Mouse (Mus musculus): ENCODE data around the gene Igsf8. TPM values are rescaled to one million over a fixed set of nuclear protein-coding genes. Genes with fewer than 3 reads are reported as not detected.

Igsf8 gene
- polyA plus RNA-seq, 1 experiment from 2014 or later: 54.4 TPM

- Histone ChIP-seq H3K27me3 (no peaks in the 10 kb centered on the region; the same call in 1 of the 2 replicates), H3K36me3 (no peaks in the 10 kb centered on the region), H3K9me3 (replicated peaks) (no peaks in the 10 kb centered on the region), H3K4me3 (replicated peaks) (peak overlapping the region; percentile 27; the same call in 1 of the 2 replicates), H3K4me2 (peak overlapping the region; percentile 56), H3K27ac (peak overlapping the region; percentile 63; the same call in 1 of the 2 replicates), H3K9ac (no peak overlapping the region), H3K4me1 (peaks cover 44% of the 10 kb centered on the region)
- 77% methylated on average over 6 of the region's 6 CpGs for WGBS
- no peak for ATAC-seq (replicated peaks; ENCODE audit: low FRiP score)
These were observed 35.5 kb downstream of the Igsf8 start for GRCm38 (mm10) chr1:172296816-172297510.

DNA sequence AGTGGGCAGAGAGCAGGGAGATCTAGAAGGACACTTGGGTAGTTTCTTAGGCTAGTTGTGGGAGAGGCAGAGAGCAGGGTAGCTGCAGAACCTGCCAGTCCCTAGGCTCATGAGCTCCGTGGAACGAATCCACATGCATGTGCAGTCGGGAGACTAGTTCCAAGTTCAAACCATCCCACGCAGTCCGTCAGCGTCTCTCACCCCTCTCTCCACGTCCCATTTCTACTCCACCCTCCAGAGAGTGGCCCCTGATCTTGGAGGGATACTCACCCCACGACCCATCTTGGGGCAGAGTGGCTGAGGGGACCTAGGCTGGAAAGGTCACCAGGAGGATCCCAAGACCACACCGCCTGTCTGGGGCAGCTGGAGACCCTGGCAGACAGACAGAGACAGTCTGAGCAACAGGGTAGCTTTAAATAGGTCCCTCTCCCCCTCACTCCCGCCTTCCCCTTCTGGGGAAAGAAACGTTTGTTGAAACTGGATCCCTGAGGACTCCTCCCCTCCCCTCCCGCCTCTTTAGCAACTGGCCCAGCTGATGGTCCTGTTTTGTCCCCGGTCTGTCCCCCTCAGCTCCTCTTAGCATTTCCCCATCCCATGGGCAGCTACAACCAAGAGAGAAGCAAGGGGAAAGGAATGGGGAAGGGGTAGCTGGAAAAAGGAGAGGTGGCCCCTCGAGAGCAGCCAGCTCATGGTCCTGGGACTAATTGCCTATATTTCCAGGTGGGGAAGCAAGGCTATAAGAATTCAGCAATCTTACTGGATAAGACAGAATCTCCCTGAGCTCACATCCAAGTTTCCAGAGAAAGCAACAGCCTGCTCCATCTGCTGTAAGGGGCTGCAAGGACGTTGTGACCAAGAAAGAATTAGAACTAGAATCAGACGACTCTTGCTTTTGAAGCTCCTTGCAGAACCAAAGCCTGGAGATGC, 36.4 kb downstream of the Igsf8 start, which contains the start of gene Atp1a2:
Gene Atp1a2 (minus strand): TSS at position 454 of the 927 bp plus-strand sequence.
- Histone ChIP-seq H3K4me2 (peak within 1 kb of the TSS; percentile 56), H3K27ac (peak within 1 kb of the TSS; percentile 63), H3K4me3 (replicated peaks) (peak within 1 kb of the TSS; percentile 27), H3K9me3 (replicated peaks) (no peaks in the 10 kb centered on the region), H3K36me3 (no peaks in the 10 kb centered on the region), H3K4me1 (peaks cover 51% of the 10 kb centered on the region), H3K27me3 (no peaks in the 10 kb centered on the region; the same call in 1 of the 2 replicates), H3K9ac (no peak within 1 kb of the TSS)
- WGBS: 6% methylated on average over 16 of the region's 16 CpGs
- ATAC-seq (replicated peaks; ENCODE audit: low FRiP score): peak; percentile 76

GRCm38 (mm10) chr1:172299528-172299927, 38.1 kb downstream of the Igsf8 start:
- no peaks in the 10 kb centered on the region; the same call in 1 of the 2 replicates for H3K27me3 ChIP-seq
- ATAC-seq (replicated peaks; ENCODE audit: low FRiP score): no peak
- no peak overlapping the region for H3K27ac ChIP-seq
- H3K9me3 ChIP-seq (replicated peaks): no peaks in the 10 kb centered on the region
- H3K9ac ChIP-seq: no peak overlapping the region
- WGBS: 71% methylated on average over 7 of the region's 7 CpGs
- H3K36me3 ChIP-seq: no peaks in the 10 kb centered on the region
- no peak overlapping the region for H3K4me3 ChIP-seq (replicated peaks)
- H3K4me2 ChIP-seq: no peak overlapping the region
- peaks cover 60% of the 10 kb centered on the region for H3K4me1 ChIP-seq

DNA sequence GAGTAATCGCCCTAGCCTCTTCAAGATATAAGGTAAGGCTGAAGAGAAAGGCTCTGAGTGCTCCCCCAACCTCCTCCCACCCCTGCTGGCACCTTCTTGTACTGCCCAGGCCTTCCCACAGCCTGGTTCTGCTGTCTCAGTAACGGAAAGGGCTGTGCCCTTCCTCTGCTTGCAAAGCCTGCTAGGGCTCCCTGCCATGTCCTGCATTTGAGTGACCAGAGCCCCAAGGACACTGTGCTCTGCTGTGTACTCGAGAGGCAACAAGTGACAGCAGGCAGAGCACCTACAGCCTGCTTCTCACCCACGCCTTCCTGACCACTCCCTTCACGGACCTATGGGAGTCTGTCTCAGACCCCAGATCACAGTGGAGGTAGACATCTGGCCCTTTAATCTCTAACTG, 38.8 kb downstream of the Igsf8 start:
- Histone ChIP-seq H3K4me1 (peaks cover 54% of the 10 kb centered on the region), H3K9me3 (replicated peaks) (no peaks in the 10 kb centered on the region), H3K4me3 (replicated peaks) (no peak overlapping the region), H3K27me3 (no peaks in the 10 kb centered on the region; the same call in 1 of the 2 replicates), H3K4me2 (no peak overlapping the region), H3K27ac (no peak overlapping the region), H3K36me3 (no peaks in the 10 kb centered on the region), H3K9ac (no peak overlapping the region)
- no peak for ATAC-seq (replicated peaks; ENCODE audit: low FRiP score)
- WGBS: 68% methylated on average over 5 of the region's 5 CpGs

DNA sequence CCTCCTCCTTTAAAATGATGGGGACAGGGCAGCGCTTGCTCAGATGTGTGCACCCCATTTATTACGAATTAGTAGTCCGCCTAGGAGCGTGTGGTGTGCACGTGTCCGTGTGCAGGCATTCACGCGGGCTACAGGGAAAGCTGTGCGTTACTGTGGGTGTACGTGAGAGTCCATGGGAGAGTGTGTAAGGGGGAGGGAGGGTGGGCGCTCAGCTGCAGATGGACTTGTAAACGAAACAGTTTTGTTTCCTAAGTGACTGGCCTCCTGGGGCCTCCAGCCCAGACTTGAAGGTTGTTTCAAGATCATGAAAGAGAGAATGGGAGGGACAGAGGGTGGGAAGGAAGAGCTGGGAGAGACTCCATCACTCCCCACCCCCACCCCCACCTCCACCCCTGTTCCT, 39.7 kb downstream of the Igsf8 start:
- no peak for ATAC-seq (replicated peaks; ENCODE audit: low FRiP score)
- Histone ChIP-seq H3K4me1 (peaks cover 47% of the 10 kb centered on the region), H3K4me2 (no peak overlapping the region), H3K9ac (no peak overlapping the region), H3K27me3 (no peaks in the 10 kb centered on the region; the same call in 1 of the 2 replicates), H3K4me3 (replicated peaks) (no peak overlapping the region), H3K36me3 (no peaks in the 10 kb centered on the region), H3K9me3 (replicated peaks) (no peaks in the 10 kb centered on the region), H3K27ac (no peak overlapping the region)
- WGBS: 51% methylated on average over 12 of the region's 12 CpGs

- Histone ChIP-seq H3K27ac (no peak overlapping the region), H3K4me1 (peaks cover 43% of the 10 kb centered on the region), H3K9me3 (replicated peaks) (no peaks in the 10 kb centered on the region), H3K4me2 (no peak overlapping the region), H3K27me3 (no peaks in the 10 kb centered on the region; the same call in 1 of the 2 replicates), H3K36me3 (no peaks in the 10 kb centered on the region), H3K4me3 (replicated peaks) (no peak overlapping the region), H3K9ac (no peak overlapping the region)
- ATAC-seq (replicated peaks; ENCODE audit: low FRiP score): no peak
- WGBS: 58% methylated on average over 3 of the region's 3 CpGs
These were observed 40.9 kb downstream of the Igsf8 start for GRCm38 (mm10) chr1:172302311-172302710.

- no peak overlapping the region for H3K4me3 ChIP-seq (replicated peaks)
- H3K4me2 ChIP-seq: no peak overlapping the region
- H3K4me1 ChIP-seq: peaks cover 38% of the 10 kb centered on the region
- H3K36me3 ChIP-seq: no peaks in the 10 kb centered on the region
- H3K9ac ChIP-seq: no peak overlapping the region
- no peak for ATAC-seq (replicated peaks; ENCODE audit: low FRiP score)
- no peaks in the 10 kb centered on the region for H3K9me3 ChIP-seq (replicated peaks)
- H3K27ac ChIP-seq: no peak overlapping the region
- H3K27me3 ChIP-seq: no peaks in the 10 kb centered on the region; the same call in 1 of the 2 replicates
- 14% methylated on average over 6 of the region's 6 CpGs for WGBS
These were observed 41.4 kb downstream of the Igsf8 start for GRCm38 (mm10) chr1:172302851-172303250.

- no peak overlapping the region for H3K27ac ChIP-seq
- H3K4me2 ChIP-seq: no peak overlapping the region
- H3K9me3 ChIP-seq (replicated peaks): no peaks in the 10 kb centered on the region
- no peak for ATAC-seq (replicated peaks; ENCODE audit: low FRiP score)
- H3K4me1 ChIP-seq: peaks cover 39% of the 10 kb centered on the region
- H3K27me3 ChIP-seq: no peaks in the 10 kb centered on the region
- WGBS: 77% methylated on average over 6 of the region's 6 CpGs
- H3K36me3 ChIP-seq: no peaks in the 10 kb centered on the region
- H3K4me3 ChIP-seq (replicated peaks): no peak overlapping the region
- H3K9ac ChIP-seq: no peak overlapping the region
These were observed 43.0 kb downstream of the Igsf8 start for GRCm38 (mm10) chr1:172304443-172304842.

DNA sequence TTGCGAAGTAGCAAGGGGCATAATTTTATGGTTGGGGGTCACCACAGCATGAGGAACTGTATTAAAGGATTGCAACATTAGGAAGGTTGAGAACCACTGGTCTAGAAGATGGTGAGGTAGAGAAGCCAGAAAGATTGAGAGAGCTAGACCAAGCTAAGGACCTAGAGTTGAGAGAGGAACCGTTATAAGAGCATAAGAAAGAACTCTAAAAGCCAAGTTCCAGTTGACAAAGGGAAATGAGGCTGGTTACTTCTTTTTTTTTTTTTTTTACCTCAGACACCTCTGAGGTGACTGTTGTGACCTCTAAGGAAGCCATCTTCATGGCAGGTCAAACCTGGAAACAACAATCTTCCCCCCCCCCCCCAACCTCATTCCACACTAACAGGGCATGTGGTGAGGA, 43.7 kb downstream of the Igsf8 start:
- WGBS: 87% methylated on average over 2 of the region's 2 CpGs
- no peaks in the 10 kb centered on the region for H3K9me3 ChIP-seq (replicated peaks)
- H3K36me3 ChIP-seq: no peaks in the 10 kb centered on the region
- H3K4me2 ChIP-seq: no peak overlapping the region
- no peak overlapping the region for H3K9ac ChIP-seq
- no peak overlapping the region for H3K4me3 ChIP-seq (replicated peaks)
- H3K27me3 ChIP-seq: no peaks in the 10 kb centered on the region
- peaks cover 45% of the 10 kb centered on the region for H3K4me1 ChIP-seq
- no peak for ATAC-seq (replicated peaks; ENCODE audit: low FRiP score)
- H3K27ac ChIP-seq: no peak overlapping the region

GRCm38 (mm10) chr1:172305635-172306034, 44.2 kb downstream of the Igsf8 start:
- peaks cover 48% of the 10 kb centered on the region for H3K4me1 ChIP-seq
- H3K27ac ChIP-seq: no peak overlapping the region
- H3K36me3 ChIP-seq: no peaks in the 10 kb centered on the region
- H3K9me3 ChIP-seq (replicated peaks): no peaks in the 10 kb centered on the region
- no peak overlapping the region for H3K4me3 ChIP-seq (replicated peaks)
- no peak overlapping the region for H3K9ac ChIP-seq
- no peaks in the 10 kb centered on the region for H3K27me3 ChIP-seq
- H3K4me2 ChIP-seq: no peak overlapping the region
- 81% methylated on average over 3 of the region's 3 CpGs for WGBS
- no peak for ATAC-seq (replicated peaks; ENCODE audit: low FRiP score)

DNA sequence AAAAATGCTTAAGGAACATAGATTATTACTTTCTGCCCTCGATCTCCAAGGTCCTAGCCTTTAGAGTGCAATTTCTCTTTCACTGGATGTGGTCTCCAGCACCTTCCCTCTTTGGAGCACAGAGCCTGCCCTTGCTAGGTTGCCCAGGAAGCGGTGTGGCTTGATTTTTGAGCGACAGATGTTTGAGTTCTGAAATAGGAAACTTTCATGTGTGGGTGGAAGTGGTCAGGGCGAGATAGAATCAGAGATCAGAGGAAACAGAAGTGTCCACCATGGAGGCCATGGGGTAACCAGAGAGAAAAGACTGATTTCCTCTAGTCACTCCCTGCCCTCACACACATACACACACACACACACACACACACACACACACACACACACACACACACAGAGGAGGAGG, 44.8 kb downstream of the Igsf8 start:
- no peaks in the 10 kb centered on the region for H3K9me3 ChIP-seq (replicated peaks)
- H3K4me2 ChIP-seq: no peak overlapping the region
- H3K27me3 ChIP-seq: no peaks in the 10 kb centered on the region
- no peak overlapping the region for H3K27ac ChIP-seq
- no peak for ATAC-seq (replicated peaks; ENCODE audit: low FRiP score)
- 49% methylated on average over 4 of the region's 4 CpGs for WGBS
- no peaks in the 10 kb centered on the region for H3K36me3 ChIP-seq
- peaks cover 53% of the 10 kb centered on the region for H3K4me1 ChIP-seq
- no peak overlapping the region for H3K4me3 ChIP-seq (replicated peaks)
- H3K9ac ChIP-seq: no peak overlapping the region

GRCm38 (mm10) chr1:172306885-172307284, 45.4 kb downstream of the Igsf8 start:
- no peak overlapping the region for H3K4me2 ChIP-seq
- no peaks in the 10 kb centered on the region for H3K36me3 ChIP-seq
- no peaks in the 10 kb centered on the region for H3K9me3 ChIP-seq (replicated peaks)
- peaks cover 54% of the 10 kb centered on the region for H3K4me1 ChIP-seq
- H3K9ac ChIP-seq: no peak overlapping the region
- no peaks in the 10 kb centered on the region for H3K27me3 ChIP-seq
- WGBS: 51% methylated on average over 6 of the region's 6 CpGs
- ATAC-seq (replicated peaks; ENCODE audit: low FRiP score): no peak
- no peak overlapping the region for H3K27ac ChIP-seq
- H3K4me3 ChIP-seq (replicated peaks): no peak overlapping the region

Data from kidney, embryonic 15.5 days (tissue).